Mouse (Mus musculus) spleen, postnatal 36 days (tissue): ENCODE data around the gene Fam32a.

Source experiments
- DNase-seq, 2 experiments: peaks; one replicate each; pipeline ENCODE4 v3.0.0; 2022; ENCODE audit warnings: low spot score in 2 of 2, mixed read lengths in 1 of 2

Fam32a gene

DNA sequence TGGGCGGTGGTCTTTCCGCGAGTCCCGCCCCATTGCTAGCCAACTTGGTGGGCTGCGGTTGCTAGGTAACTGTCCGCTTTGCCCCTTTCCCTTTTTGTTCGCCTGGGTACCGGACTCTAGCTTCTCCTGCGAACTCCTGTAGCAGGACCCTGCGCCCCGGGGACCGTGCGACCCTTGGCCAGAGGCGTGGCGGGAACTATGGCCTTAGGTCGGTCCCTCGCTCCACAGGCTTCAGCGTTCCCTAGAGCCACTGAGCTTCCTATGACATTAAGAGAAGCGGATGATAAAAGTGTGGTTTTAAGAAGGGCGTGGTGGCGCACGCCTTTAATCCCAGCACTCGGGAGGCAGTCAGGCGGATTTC lies 20.9 kb downstream of the Fam32a start:
- DNase-seq: no peak

DNA sequence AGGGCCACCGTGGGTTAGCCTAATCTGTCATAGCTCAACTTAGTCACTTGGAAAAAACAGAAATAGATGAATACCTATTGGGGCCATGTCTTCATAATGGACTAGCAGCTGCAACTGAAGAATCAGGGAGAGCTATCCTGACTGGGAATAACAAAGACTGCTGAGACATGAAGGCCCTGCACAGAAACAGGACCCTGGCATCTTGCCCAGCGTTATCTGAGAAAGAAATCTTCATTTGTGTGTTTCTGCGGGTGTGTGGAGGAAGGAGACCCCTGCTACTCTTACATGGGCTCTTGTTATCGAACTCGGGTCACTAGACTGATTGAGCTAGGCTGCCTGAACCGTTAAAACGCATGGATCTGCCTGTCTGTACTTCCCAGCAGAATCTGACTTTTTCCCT lies 21.4 kb downstream of the Fam32a start:
- no peak for DNase-seq

DNA sequence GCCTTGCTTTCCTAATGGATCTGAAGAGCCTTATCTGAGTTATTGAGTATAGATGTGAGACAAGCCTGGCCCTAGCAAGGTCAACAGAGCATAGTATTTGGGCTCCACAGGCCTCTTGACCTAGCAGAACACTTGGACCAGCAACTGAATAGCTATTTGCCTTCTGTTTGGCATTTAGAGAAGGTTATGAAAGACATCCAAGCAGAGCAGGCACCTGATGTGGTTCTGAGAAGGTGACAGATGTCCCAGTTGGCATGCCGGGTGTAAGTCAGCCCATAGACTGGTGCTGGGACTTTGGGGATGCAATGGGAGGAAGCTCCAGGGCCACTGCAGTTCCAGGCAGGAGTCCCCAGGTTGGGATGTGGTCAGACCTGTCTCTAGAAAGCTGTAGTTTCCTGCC lies 22.7 kb downstream of the Fam32a start:
- DNase-seq: no peak

DNA sequence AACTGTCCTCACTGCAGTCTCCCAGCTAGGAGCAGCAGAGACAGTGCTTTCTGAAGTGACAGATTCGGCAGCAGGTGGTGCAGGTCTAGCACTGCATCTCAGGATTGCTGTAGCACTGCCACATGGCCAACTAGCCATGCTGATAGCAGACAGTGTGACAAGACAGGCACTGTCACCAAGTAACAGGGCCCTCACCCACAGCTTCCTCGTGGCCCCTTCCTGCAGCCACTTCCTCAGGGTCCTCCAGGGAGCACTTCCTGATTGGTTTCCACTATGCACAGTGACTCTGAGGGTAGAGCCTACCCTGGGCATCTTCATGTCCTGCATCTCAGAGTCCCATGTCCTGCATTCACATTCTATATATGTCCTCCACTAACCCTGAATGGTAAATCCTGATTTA lies 25.1 kb downstream of the Fam32a start:
- DNase-seq: peak; percentile 58 to 61

DNA sequence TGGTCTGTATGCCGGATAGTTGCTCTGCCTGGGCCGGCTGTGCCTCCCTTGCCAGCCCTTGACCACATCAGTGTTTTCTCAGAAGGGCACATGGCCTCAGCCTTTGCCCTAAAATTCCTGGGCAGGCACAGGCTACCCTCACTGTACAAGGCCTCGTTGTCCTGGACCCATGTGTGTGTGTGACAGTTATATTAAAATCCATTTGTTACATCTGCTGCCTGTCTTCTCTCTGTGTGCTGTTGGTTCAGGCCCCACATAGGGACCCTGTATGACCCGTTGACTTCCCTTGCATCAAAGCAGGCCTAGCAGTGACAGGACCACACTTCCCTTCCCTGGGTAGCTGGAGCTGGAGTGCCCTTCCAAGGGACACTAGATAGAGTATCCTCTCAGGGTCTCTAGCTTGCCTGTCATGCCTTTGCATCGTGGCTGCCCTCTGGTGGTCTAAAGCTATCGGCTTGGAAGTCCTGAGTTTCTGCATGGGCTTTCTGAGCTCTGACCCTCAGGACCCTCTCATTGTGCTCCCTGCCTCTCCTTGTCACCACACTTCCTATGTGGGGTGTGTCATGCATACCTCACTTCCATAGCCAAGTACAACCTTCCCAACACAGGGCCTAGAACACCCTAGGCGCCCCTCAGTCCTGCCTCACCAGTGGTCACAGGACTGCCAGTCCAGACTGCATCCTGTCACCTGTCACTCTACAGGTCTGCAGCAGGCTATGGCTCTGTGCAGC lies 37.8 kb downstream of the Fam32a start:
- peak; percentile 54 to 57 for DNase-seq

DNA sequence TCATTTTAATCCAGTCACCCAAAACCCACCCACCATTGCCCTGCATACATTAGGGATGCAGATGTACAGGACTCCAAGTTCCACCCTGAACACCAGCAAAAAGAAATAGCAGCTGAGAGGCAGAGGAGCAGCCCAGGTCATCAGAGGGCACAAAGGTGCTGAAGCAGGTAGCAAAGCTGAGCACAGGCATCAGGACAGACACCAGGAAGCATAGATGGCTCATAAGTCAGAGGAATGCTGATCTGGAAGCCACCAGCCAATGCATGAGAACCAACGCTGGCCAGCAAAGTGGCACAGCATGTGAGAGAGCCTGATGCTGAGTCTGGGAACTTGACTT lies 38.3 kb downstream of the Fam32a start:
- DNase-seq: no peak

DNA sequence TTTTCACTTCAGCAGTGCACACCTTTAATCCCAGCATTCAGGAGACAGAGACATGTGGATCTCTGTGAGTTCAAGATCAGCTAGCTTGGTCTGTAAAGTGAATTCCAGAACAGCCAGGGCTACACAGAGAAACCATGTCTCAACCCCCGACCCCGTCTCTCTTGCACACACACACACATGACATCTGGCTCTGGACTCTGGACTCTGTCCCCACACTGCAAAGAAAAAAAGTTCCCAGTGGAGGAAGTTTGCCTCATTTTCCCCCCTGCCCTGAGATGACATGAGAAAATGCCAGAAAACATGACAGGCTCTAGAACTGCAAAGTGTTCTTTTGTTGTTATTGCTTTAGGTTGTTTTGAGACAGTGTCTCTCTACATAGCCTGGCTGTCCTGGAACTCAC lies 40.3 kb downstream of the Fam32a start:
- no peak for DNase-seq

DNA sequence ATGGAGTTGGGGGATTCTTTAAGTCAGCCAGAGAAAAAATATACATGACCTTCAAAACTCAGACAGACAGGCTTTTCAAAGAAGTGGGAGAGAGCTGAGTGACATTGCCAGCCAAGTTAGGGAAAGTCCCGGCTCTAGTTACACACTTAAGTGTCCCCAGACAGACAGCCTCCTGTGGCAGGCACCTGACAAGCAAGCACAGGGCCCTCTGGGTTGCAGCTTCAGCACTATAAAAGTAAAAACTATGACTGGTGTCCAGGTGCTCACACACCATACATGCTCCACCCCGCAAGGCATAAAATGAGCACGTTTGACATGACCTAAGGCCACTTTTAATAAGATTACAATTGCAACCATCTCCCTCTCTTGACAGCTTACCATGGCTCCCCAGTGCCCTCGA lies 41.1 kb downstream of the Fam32a start:
- peak; percentile 59 to 60 for DNase-seq

DNA sequence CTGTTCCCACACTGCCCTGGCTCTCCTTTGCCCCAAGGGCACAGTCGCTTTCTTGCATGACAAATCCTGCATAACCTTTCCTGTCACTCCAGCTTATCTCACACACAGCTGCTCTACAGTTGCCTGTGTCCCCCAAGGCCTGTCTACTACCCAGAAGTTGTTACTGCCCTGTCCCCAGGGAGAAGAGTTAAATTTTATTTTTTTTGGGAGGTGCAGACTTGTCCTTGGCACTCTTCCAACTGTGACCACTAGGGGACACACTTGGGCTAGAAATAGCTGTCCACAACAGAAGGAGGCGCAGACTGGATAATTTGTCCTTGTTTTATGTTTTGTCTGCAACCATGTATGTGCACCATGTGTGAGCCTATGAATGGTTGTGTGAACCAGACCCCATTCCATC lies 41.5 kb downstream of the Fam32a start:
- DNase-seq: peak; percentile 78 to 83

DNA sequence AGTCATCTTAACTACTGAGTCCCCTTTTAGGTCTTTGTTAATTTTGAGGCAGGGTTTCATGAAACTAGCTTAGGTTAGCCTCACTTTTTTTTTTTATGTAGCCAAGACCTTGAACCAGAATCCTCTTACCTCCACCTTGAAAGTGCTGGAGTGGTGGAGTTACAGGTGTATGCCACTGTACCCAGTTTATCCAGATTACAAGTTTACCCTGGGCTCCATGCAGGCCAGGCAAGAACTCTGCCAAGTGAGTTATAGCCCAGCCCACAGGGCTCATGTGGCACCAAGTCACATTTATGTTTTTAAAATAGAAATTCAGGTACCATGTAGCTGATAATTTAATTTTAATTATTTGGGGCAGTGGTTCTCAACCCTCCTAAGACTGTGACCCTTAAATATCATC lies 41.9 kb downstream of the Fam32a start:
- no peak for DNase-seq

DNA sequence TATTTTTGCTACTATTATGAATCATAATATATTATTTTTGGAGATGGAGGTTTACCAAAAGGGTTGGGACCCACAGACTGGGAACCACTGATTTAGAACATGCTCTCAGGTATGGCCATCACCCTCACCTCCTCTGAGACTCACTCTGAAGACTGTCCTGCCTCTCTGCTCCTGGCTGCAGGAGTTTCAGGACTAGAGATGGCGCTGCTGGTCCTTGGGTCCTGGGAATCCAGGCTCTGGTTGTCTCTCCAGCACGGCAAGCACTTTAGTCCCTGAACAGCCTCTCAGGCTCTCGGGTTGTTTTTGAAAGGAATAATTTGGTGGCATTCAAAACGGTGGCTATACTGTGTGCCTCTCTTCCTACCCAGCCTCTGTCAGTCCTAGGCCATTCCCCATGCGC lies 42.3 kb downstream of the Fam32a start:
- no peak for DNase-seq

DNA sequence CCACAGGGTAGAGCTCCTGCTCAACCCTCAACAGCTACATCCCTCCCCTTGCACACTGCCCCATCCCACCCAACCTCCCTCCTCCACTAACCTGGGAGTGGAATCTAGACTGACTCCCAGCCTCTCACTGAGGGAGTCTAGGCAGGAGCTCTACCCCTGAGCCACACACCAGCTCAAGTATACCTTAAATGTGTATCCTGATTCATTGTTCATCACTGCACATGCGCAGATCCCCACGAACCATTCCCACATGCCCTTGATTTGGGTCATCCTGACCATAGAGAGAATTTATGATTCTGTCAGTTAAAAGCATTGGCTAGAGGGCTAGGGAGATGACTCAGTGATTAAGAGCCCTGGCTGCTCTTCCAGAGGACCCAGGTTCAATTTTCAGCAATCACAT lies 43.2 kb downstream of the Fam32a start:
- DNase-seq: no peak

DNA sequence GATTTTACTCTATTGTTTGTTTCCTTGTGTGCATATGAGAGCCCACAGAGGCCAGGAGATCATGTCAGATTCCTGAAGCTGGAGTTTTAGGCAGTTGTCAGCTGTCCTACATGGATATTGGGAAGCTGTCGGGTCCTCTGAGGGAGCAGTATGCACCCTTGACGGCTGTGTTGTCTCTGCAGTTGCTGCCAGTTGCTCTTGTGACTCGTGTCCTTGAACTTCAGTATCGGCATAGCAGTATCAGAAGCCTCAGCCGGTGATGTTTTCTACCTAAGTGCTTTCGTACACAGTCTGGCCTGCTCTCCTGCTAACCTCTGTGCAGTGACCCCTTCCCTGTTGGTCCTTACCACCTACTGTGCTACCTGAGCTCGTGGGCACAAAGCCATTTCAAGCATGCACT lies 43.9 kb downstream of the Fam32a start:
- DNase-seq: no peak

DNA sequence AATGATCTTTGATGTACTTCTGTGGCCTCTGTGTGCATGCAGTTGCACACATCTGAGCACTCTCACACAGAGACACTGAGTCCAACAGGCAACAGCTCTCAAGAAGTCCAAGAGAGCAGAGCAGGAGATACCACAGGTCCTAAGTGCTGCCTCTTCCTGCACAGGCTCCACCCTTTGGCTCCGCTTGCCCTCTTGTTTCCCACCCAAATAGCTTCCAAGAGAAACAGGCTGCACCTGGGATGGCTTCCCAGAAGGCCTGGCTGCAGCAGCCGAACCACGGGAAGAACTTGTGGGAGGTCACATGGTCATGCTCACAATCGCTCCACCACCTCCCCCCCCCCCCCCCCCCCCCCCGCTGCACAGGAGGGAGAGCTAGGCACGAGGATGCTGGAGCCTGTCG lies 45.8 kb downstream of the Fam32a start:
- no peak for DNase-seq

DNA sequence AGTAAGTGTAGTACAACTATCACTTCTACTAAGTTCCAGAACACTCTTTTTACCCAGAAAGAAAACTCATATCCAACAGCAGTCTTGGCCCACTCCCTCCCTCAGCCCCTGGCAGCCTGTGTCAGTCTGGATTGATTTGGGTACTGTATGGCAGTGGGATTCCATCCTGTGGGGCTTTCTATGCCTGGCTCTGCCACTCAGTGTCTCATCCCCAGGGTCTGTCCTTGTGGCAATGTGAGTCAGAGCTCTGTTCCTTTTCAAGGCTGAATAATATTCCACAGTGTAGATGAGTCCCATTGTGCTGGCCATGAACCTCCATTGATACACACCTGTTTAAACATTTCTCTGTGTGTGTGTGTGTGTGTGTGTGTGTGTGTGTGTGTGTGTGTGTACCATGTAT lies 47.1 kb downstream of the Fam32a start:
- no peak for DNase-seq

DNA sequence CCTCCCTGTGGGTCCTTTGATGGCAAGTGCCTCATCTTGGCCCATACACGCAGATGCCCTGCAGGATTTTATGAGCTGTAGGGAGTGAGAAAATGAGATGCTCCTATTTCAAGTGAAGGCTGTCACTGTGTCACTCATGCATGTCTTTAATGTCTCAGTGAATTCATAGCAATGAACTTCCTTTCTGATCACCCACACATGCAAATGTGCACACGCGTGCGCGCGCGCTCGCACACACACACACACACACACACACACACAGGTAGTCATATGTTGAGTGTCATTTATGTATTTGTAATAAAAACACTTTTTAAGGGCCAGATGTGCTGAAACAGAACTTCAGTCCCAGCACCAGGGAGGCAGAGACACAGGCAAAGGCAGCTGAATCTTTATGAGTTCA lies 47.6 kb downstream of the Fam32a start:
- peak; percentile 80 to 90 for DNase-seq

DNA sequence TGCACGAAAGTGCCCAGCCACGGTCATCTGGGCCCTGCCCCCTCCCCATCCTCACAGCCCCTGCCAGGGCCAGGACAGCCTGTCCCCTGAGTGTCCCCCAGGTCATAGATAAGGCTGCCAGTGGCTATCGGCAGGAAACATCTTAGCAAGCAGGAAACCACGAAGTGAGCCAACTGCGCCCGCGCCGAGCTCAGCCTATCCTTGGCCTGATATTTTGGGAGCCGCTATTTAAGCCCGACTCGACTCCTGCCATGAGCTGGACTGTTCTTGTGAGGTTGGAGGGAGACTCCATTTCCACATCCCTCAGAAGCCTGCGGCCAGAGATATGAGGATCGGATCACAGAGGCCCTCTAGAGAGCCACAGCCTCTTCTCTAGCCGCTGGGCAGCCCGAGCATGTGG lies 48.8 kb downstream of the Fam32a start:
- DNase-seq: peak; percentile 72 to 79

DNA sequence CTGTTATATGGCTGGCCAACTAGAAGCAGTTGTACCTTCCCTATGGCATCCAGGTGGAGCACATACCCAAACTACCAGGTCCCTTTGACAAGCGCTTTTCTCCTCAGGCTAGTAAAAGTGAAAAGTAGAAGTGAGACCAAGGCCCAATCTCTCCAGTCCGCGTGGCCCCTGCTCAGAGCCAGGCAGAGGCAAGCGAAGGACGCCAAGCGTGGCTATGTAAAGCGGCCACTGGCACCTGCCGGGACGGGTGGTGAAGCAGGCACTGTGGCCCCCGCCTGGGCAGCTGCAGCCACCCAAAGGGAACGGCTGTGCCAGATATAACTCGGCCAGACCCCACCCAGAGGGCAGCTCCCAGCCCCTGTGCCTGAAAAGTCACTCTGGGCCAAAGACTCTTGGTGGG lies 51.1 kb downstream of the Fam32a start:
- peak; percentile 91 to 93 for DNase-seq

DNA sequence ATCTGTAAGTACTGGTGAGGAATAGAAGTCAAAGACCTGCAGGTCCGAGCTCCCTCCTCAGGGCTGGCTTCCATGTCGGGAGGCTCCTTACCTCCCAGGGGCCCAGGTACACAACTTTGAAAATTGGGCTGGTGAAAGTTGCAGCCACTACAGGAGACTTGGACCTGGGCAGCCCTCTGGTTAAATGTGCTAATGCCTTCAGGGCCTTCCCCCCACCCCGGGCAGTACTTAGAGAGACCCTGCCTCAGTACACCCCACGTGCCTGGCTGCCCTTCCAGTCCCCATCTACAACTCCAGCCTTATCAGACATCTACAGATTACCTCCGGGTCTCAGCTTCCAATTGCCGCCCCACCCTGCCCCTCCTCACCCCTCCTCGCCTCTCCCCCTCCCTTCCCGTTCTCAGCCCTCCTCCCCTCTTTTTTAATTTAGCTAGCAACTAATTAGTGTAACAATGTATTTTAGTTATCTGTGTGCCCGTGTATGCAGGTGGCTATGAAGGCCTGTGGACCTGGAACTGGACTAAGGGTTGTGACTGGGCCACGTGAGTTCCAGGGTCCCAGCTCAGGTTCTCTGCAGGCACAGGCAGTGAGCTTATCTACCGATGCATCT lies 51.6 kb downstream of the Fam32a start:
- DNase-seq: no peak

DNA sequence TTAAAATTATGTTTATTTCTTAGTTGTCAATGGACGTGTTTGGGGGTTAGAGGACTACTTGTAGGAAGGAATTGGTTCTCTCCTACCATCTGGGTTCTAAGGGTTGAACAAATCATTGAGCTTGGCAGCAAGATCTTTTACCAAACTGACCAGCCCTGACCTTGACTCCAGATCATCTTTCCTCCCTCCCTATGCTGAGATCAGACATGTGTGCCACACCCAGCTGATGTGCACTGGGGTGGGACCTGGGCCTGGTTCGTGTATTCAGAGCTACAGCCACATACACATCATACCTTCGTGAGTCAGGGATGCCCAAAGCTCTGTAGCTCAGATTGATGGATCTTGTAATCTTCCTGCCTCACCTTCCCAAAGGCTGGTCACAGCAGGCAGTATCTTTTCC lies 52.2 kb downstream of the Fam32a start:
- DNase-seq: peak; percentile 69

DNA sequence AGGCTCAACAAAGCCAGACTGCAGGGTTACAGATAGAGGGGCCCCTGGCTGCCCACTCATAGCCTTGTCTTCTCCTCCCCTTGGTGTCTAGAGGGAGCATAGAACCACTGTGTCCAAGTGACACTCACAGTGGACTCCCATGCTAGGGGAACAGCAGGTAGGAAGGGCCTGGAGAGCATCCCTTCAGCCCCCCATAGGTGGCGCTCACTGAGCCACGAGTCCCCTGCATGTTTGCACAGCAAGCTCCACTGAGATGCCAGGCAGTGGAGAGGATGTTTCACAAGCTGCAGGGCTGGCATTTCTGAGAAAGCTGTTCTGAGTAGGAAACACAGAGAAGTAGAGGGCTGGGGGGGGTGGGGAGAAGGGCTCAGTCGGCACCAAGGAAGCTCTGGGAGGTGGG lies 52.8 kb downstream of the Fam32a start:
- peak; percentile 86 for DNase-seq

DNA sequence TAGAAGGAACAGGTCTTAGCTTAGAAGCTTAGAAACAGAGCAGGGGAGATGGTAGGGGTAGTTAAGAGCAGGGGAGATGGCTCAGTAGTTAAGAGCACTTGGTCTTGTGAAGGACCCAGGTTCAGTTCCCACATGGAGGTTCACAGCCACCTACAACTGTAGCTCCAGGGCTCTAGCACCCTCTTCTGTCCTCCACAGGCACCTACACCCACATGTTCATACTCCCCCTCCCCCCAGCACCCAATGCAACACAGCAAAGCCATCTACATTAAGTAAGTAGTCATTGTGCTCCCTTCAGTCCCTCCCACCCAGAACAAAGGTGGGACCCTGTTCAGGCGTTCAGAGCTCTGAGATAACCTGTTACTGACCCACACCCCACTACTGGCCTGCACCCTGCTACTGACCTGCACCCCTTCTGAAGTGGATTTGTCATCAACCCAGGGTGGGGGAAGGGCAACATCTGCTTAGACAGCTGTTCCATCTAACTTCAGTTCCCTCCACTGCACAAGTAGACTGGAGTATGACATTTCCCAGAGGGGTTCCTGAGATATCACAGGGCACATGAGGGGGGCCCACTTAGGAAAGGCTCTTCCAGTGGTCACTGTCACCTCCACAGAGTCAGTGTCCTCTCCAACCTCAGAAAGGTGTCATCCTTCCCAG lies 53.7 kb downstream of the Fam32a start:
- DNase-seq: peak in 1 of 2 experiments; percentile 41

DNA sequence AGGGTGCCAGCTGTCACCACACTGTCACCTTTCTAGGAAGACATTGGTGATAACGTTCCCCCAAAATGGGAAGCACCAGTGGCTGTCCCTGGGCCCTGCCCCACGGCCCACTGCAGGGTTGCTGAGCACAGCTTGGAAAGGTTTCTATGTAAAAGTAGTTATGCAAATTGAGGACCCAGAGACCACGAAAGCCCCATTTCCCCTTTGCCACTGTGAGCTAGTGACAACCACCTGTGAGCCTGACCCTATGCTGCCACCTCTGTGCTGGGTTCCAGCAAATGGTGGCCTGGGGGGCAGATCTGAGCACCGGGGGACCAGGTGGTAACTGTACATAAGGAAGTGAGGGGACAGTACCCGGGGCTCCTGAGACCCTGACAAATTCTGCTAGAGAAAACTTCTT lies 54.3 kb downstream of the Fam32a start:
- DNase-seq: peak; percentile 88 to 89
